Mouse (Mus musculus) B cell, adult (primary cell): Measurements from ENCODE around the gene Nms. TPM values are rescaled to one million over a fixed set of nuclear protein-coding genes. Genes with fewer than 3 reads are reported as not detected.

Experiments used
- total RNA-seq: library from RNA; stranded (reverse); gene quantifications from 4 replicates; pipeline ENCODE4 v1.2.4, GENCODE M21; 2023; ENCODE audit not compliant: inconsistent age

Nms gene
- not detected in 4 replicates for total RNA-seq

GRCm38 (mm10) chr1:38938849-38939248 is at the start of gene Nms:
Gene Nms (plus strand): TSS chr1:38939149.

DNA sequence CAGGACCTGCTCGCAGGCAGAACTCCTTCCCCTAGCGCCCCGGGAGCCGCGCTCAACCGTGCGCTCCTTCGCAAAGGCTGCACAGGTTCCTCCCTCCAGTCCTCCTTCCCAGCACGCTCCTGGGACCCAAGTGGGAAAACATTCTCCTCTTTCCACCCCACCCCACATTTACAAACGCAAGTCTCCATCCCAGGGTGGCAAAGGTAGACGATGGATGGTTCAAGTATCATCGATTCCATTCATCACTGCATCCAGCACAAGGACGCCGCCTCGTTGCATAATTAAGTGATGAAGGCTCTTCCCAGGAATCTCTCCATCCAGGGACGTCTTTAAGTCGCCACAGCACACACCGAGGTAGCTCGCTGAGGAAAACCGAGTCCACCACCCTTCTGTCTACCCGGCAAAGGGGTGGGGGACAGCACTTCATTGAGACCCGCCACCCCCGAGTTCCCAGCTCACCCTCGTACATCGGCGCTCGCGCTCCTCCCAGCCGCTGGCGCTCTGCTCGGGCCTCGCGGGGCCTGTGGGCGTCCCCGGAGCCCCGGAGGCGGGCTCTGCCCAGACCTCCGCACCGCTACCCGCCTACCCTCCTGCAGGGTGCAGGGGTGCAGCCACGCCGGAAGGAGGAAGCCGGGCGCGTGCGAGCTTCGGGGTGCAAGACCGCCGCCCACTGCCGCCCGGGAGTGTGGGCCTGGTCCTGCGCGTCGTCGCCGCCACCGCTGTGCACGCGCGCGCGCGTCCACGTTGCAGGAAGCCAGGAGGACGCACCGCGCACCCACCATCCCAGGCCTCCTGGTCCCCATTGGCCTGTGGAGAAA is 41.3 kb upstream of the Nms start, which contains the start of gene Chst10:
Chst10 (minus strand) TSS at position 731 of the 818 bp plus-strand sequence.

GRCm38 (mm10) chr1:38985308-38985707 is 46.4 kb downstream of the Nms start, which contains the start of gene Pdcl3:
Gene Pdcl3 (plus strand): TSS chr1:38985608.

Other genes with a start within 250 kb of the Nms start
- not detected in 4 replicates for gene Lonrf2, start 102.4 kb upstream of the Nms start, total RNA-seq
- 35.1 to 41.4 TPM (median 39.2 TPM) in 4 replicates for gene Chst10, start 41.0 kb upstream of the Nms start, total RNA-seq
- 24.7 to 31.6 TPM (median 29.8 TPM) in 4 replicates for gene Pdcl3, start 46.5 kb downstream of the Nms start, total RNA-seq